Mouse (Mus musculus) embryonic fibroblast, embryonic 13.5 days (primary cell): ENCODE data around the gene Cd200r1.

ENCODE experiments used
- CTCF ChIP-seq: IDR thresholded peaks from 2 replicates; pipeline ENCODE4 v1.5.1; 2011; ENCODE audit warnings: mild to moderate bottlenecking, control low read depth, low read length, moderate library complexity, borderline replicate concordance; ENCODE audit not compliant: insufficient read depth
- POLR2A ChIP-seq: IDR thresholded peaks from 2 replicates; pipeline ENCODE4 v1.6.1; 2011; ENCODE audit warnings: low read depth, mild to moderate bottlenecking, control low read depth, low read length, moderate library complexity

GRCm38 (mm10) chr16:44717141-44717634, 48.3 kb upstream of the Cd200r1 start:
- TF ChIP-seq CTCF = no peak
- no peak; the same call in 1 of the 2 replicates for TF ChIP-seq POLR2A
